Mouse (Mus musculus) heart, embryonic 11.5 days (tissue): ENCODE measurements around the gene Ccdc40. TPM values are rescaled to one million over a fixed set of nuclear protein-coding genes. Genes with fewer than 3 reads are reported as not detected.
A peak's percentile ranks its signal among the peaks of the same experiment; 100 is the strongest.

Source experiments
- ATAC-seq: fragments of 200-750 bp; cut with Nextera tagmentation; replicated peaks from 2 replicates; pipeline ENCODE4 v1.8.0; 2017; ENCODE audit warnings: moderate library complexity; ENCODE audit not compliant: insufficient number of reproducible peaks, low FRiP score, low TSS enrichment
- H3K27ac ChIP-seq: fragments of 300-500 bp; sonication (generic); 2 replicates; pipeline ENCODE4 v1.5.1; 2014; ENCODE audit warnings: mild to moderate bottlenecking, low read depth, low read length
- H3K27me3 ChIP-seq: fragments of 300-500 bp; sonication (generic); 2 replicates; pipeline ENCODE4 v1.6.1; 2014; ENCODE audit warnings: mild to moderate bottlenecking, low read length, mixed read lengths; ENCODE audit not compliant: control insufficient read depth, insufficient read depth
- H3K36me3 ChIP-seq: fragments of 300-500 bp; sonication (generic); 2 replicates; pipeline ENCODE4 v1.6.1; 2014; ENCODE audit warnings: mild to moderate bottlenecking, low read length, moderate library complexity, mixed read lengths; ENCODE audit not compliant: control insufficient read depth, insufficient read depth
- H3K4me1 ChIP-seq: fragments of 300-500 bp; sonication (generic); 2 replicates; pipeline ENCODE4 v1.6.1; 2014; ENCODE audit warnings: low read length; ENCODE audit not compliant: control insufficient read depth, insufficient read depth
- H3K4me2 ChIP-seq: fragments of 300-500 bp; sonication (generic); 2 replicates; pipeline ENCODE4 v1.6.1; 2014; ENCODE audit warnings: mild to moderate bottlenecking, moderate library complexity
- H3K4me3 ChIP-seq: fragments of 300-500 bp; sonication (generic); 2 replicates; pipeline ENCODE4 v1.5.1; 2014; ENCODE audit warnings: low read depth, low read length
- H3K9ac ChIP-seq: fragments of 300-500 bp; sonication (generic); 2 replicates; pipeline ENCODE4 v1.6.1; 2014; ENCODE audit warnings: mild to moderate bottlenecking, low read depth, low read length, moderate library complexity
- H3K9me3 ChIP-seq: fragments of 300-500 bp; sonication (generic); replicated peaks from 2 replicates; pipeline ENCODE4 v1.6.1; 2016; ENCODE audit warnings: low read length; ENCODE audit not compliant: control insufficient read depth
- WGBS: fragments of 180-500 bp; shearing (Covaris S2); extraction: QIAGEN DNeasy Blood & Tissue Kit; methylation state at CpG from one replicate; pipeline ENCODE4 v1.1.7; 2014; ENCODE audit not compliant: insufficient replicate concordance; 5-methylcytosine and 5-hydroxymethylcytosine counted together
- polyA plus RNA-seq: library from polyadenylated mRNA; unstranded; fragments of >200 nt; fragmentation: Nextera tagmentation; extraction: Ambion mirVana; gene quantifications from 2 replicates; pipeline ENCODE4 v1.2.1, GENCODE M21; 2014

Ccdc40 gene
- polyA plus RNA-seq, 1 experiment from 2014 or later, result 3.5 TPM

GRCm38 (mm10) chr11:119199233-119199601 lies 29.2 kb upstream of the Ccdc40 start:
- Histone ChIP-seq H3K27ac (no peak overlapping the region), H3K9me3 (no peaks in the 10 kb centered on the region), H3K4me1 (0 out of 2 replicates have a peak, but pooled peaks cover 2% of the 10 kb centered on the region), H3K27me3 (no peaks in the 10 kb centered on the region; the same call in 1 of the 2 replicates), H3K36me3 (no peaks in the 10 kb centered on the region), H3K4me2 (no peak overlapping the region), H3K9ac (no peak overlapping the region), H3K4me3 (no peak overlapping the region)
- no peak for ATAC-seq
- 87% methylated on average over 4 of the region's 4 CpGs for WGBS

GRCm38 (mm10) chr11:119203423-119203822 lies 24.9 kb upstream of the Ccdc40 start:
- whole genome bisulfite sequencing, result 55% methylated on average over 5 of the region's 5 CpGs
- Histone ChIP-seq H3K36me3 (peaks cover 3% of the 10 kb centered on the region; the same call in 1 of the 2 replicates), H3K27me3 (no peaks in the 10 kb centered on the region), H3K4me1 (0 out of 2 replicates have a peak, but pooled peaks cover 2% of the 10 kb centered on the region), H3K4me2 (no peak overlapping the region), H3K9me3 (no peaks in the 10 kb centered on the region), H3K9ac (no peak overlapping the region), H3K27ac (no peak overlapping the region), H3K4me3 (no peak overlapping the region)
- ATAC-seq, result no peak

- H3K4me1 ChIP-seq, result peaks cover 5% of the 10 kb centered on the region; the same call in 1 of the 2 replicates
- H3K4me2 ChIP-seq, result no peak overlapping the region
- ATAC-seq, result no peak
- no peaks in the 10 kb centered on the region for H3K27me3 ChIP-seq
- 80% methylated on average over 10 of the region's 10 CpGs for WGBS
- no peak overlapping the region for H3K4me3 ChIP-seq
- peaks cover 3% of the 10 kb centered on the region; the same call in 1 of the 2 replicates for H3K36me3 ChIP-seq
- H3K9me3 ChIP-seq, result no peaks in the 10 kb centered on the region
- H3K9ac ChIP-seq, result no peak overlapping the region
- no peak overlapping the region for H3K27ac ChIP-seq
Measured at GRCm38 (mm10) chr11:119205738-119206137, 22.6 kb upstream of the Ccdc40 start.

GRCm38 (mm10) chr11:119206562-119206961 lies 21.8 kb upstream of the Ccdc40 start:
- Histone ChIP-seq H3K9ac (no peak overlapping the region), H3K4me1 (peaks cover 6% of the 10 kb centered on the region; the same call in 1 of the 2 replicates), H3K4me2 (no peak overlapping the region), H3K4me3 (no peak overlapping the region), H3K9me3 (no peaks in the 10 kb centered on the region), H3K27ac (no peak overlapping the region), H3K27me3 (no peaks in the 10 kb centered on the region), H3K36me3 (peaks cover 3% of the 10 kb centered on the region; the same call in 1 of the 2 replicates)
- WGBS, result 30% methylated on average over 5 of the region's 5 CpGs
- no peak for ATAC-seq

GRCm38 (mm10) chr11:119207986-119208385 lies 20.4 kb upstream of the Ccdc40 start:
- H3K9ac ChIP-seq, result no peak overlapping the region
- no peaks in the 10 kb centered on the region for H3K9me3 ChIP-seq
- peaks cover 3% of the 10 kb centered on the region; the same call in 1 of the 2 replicates for H3K36me3 ChIP-seq
- H3K27ac ChIP-seq, result no peak overlapping the region
- no peak for ATAC-seq
- H3K4me2 ChIP-seq, result no peak overlapping the region
- H3K4me3 ChIP-seq, result no peak overlapping the region
- peaks cover 7% of the 10 kb centered on the region for H3K4me1 ChIP-seq
- WGBS, result 75% methylated on average over 6 of the region's 6 CpGs
- no peaks in the 10 kb centered on the region for H3K27me3 ChIP-seq

GRCm38 (mm10) chr11:119208870-119209370 lies 19.5 kb upstream of the Ccdc40 start:
- H3K4me3 ChIP-seq, result no peak overlapping the region
- peaks cover 3% of the 10 kb centered on the region; the same call in 1 of the 2 replicates for H3K36me3 ChIP-seq
- H3K27ac ChIP-seq, result no peak overlapping the region
- WGBS, result 89% methylated on average over 20 of the region's 20 CpGs
- ATAC-seq, result no peak
- peaks cover 14% of the 10 kb centered on the region for H3K4me1 ChIP-seq
- no peak overlapping the region for H3K9ac ChIP-seq
- H3K9me3 ChIP-seq, result no peaks in the 10 kb centered on the region
- H3K4me2 ChIP-seq, result no peak overlapping the region
- no peaks in the 10 kb centered on the region for H3K27me3 ChIP-seq

- Histone ChIP-seq H3K9ac (no peak overlapping the region), H3K27me3 (no peaks in the 10 kb centered on the region), H3K36me3 (peaks cover 3% of the 10 kb centered on the region; the same call in 1 of the 2 replicates), H3K27ac (no peak overlapping the region), H3K4me3 (no peak overlapping the region), H3K4me2 (no peak overlapping the region), H3K9me3 (no peaks in the 10 kb centered on the region), H3K4me1 (peaks cover 17% of the 10 kb centered on the region)
- no peak for ATAC-seq
- WGBS, result 83% methylated on average over 10 of the region's 10 CpGs
Measured at GRCm38 (mm10) chr11:119209371-119210025, 18.9 kb upstream of the Ccdc40 start.

- peaks cover 27% of the 10 kb centered on the region for H3K4me1 ChIP-seq
- ATAC-seq, result no peak
- no peak overlapping the region for H3K27ac ChIP-seq
- H3K9me3 ChIP-seq, result no peaks in the 10 kb centered on the region
- H3K4me3 ChIP-seq, result no peak overlapping the region
- no peak overlapping the region for H3K9ac ChIP-seq
- H3K4me2 ChIP-seq, result peak overlapping the region; percentile 12
- WGBS, result 49% methylated on average over 32 of the region's 32 CpGs
- no peaks in the 10 kb centered on the region for H3K27me3 ChIP-seq
- H3K36me3 ChIP-seq, result peaks cover 3% of the 10 kb centered on the region; the same call in 1 of the 2 replicates
Measured at GRCm38 (mm10) chr11:119210321-119211100, 17.9 kb upstream of the Ccdc40 start.
